Mouse (Mus musculus) MEL (cell line): ENCODE measurements around the gene Pde11a. TPM values are rescaled to one million over a fixed set of nuclear protein-coding genes. Genes with fewer than 3 reads are reported as not detected.

Source experiments
- DNase-seq: peaks from one replicate; pipeline ENCODE4 v3.0.0; 2011; ENCODE audit warnings: low read depth, low spot score
- H3K27ac ChIP-seq: 2 replicates; pipeline ENCODE4 v1.5.1; 2012; ENCODE audit warnings: low read depth, mild to moderate bottlenecking, control low read depth, low read length, moderate library complexity; ENCODE audit not compliant: control insufficient read depth
- H3K27me3 ChIP-seq, 2 experiments: fragments of 150-350 bp in 1 of 2; sonication (generic) in 1 of 2; 2 replicates each; pipeline ENCODE4 v1.6.1; 2012; ENCODE audit warnings: low read length in 2 of 2, mild to moderate bottlenecking in 2 of 2, improper control_type of control experiment in 1 of 2, moderate library complexity in 1 of 2; ENCODE audit not compliant: insufficient read depth in 2 of 2, control insufficient read depth in 1 of 2
- H3K36me3 ChIP-seq, 2 experiments: 2 replicates each; pipeline ENCODE4 v1.6.1; 2012 to 2014; ENCODE audit warnings: low read length in 2 of 2, improper control_type of control experiment in 1 of 2, inconsistent platforms in 1 of 2, mild to moderate bottlenecking in 1 of 2; ENCODE audit not compliant: insufficient read depth in 2 of 2, control insufficient read depth in 1 of 2
- H3K4me1 ChIP-seq, 2 experiments: fragments of 150-350 bp in 1 of 2; sonication (generic) in 1 of 2; 2 replicates each; pipeline ENCODE4 v1.6.1; 2012; ENCODE audit warnings: low read length in 2 of 2, improper control_type of control experiment in 1 of 2, mild to moderate bottlenecking in 1 of 2; ENCODE audit not compliant: insufficient read depth in 2 of 2, control insufficient read depth in 1 of 2
- H3K4me3 ChIP-seq, 2 experiments: fragments of 150-350 bp in 1 of 2; sonication (generic) in 1 of 2; 2 replicates each; pipeline ENCODE4 v1.5.1; 2012; ENCODE audit warnings: low read depth in 2 of 2, low read length in 2 of 2, mild to moderate bottlenecking in 2 of 2, moderate library complexity in 2 of 2, control low read depth in 1 of 2, improper control_type of control experiment in 1 of 2; ENCODE audit not compliant: control insufficient read depth in 1 of 2, insufficient read depth in 1 of 2
- H3K79me2 ChIP-seq: 2 replicates; pipeline ENCODE4 v1.6.1; 2012; ENCODE audit warnings: mild to moderate bottlenecking, low read length, moderate library complexity; ENCODE audit not compliant: control insufficient read depth, poor library complexity, insufficient read depth
- H3K9ac ChIP-seq: 2 replicates; pipeline ENCODE4 v1.6.1; 2012; ENCODE audit warnings: low read depth, mild to moderate bottlenecking, control low read depth, low read length, moderate library complexity; ENCODE audit not compliant: control insufficient read depth, poor library complexity, severe bottlenecking
- H3K9me3 ChIP-seq: fragments of 150-350 bp; sonication (generic); replicated peaks from 2 replicates; pipeline ENCODE4 v1.6.1; 2012; ENCODE audit warnings: mild to moderate bottlenecking, low read length, improper control_type of control experiment, moderate library complexity; ENCODE audit not compliant: insufficient read depth
- BHLHE40 ChIP-seq: IDR thresholded peaks from 2 replicates; pipeline ENCODE4 v1.6.1; 2012; ENCODE audit warnings: low read depth, mild to moderate bottlenecking, inconsistent platforms, low read length, improper control_type of control experiment, borderline replicate concordance
- CHD2 ChIP-seq: IDR thresholded peaks from 2 replicates; pipeline ENCODE4 v1.6.1; 2011; ENCODE audit warnings: low read length, improper control_type of control experiment
- CTCF ChIP-seq, 3 experiments: IDR thresholded peaks in 2 of 3; conservative IDR thresholded peaks in 1 of 3; 2 replicates each; pipeline ENCODE4 v1.5.1; 2011 to 2012; ENCODE audit warnings: low read length in 3 of 3, low read depth in 2 of 3, mild to moderate bottlenecking in 2 of 3, improper control_type of control experiment in 1 of 3, inconsistent platforms in 1 of 3, mixed read lengths in 1 of 3, moderate library complexity in 1 of 3; ENCODE audit not compliant: control insufficient read depth in 1 of 3, insufficient read depth in 1 of 3, poor library complexity in 1 of 3, severe bottlenecking in 1 of 3
- GATA1 ChIP-seq: IDR thresholded peaks from 2 replicates; pipeline ENCODE4 v1.6.1; 2011; ENCODE audit warnings: low read depth, low read length, improper control_type of control experiment
- JUND ChIP-seq: IDR thresholded peaks from 2 replicates; pipeline ENCODE4 v1.6.1; 2011; ENCODE audit warnings: low read depth, mild to moderate bottlenecking, improper control_type of control experiment, low read length
- MAX ChIP-seq: IDR thresholded peaks from 2 replicates; pipeline ENCODE4 v1.6.1; 2011; ENCODE audit warnings: low read length, improper control_type of control experiment
- MYC ChIP-seq: IDR thresholded peaks from 2 replicates; pipeline ENCODE4 v1.6.1; 2011; ENCODE audit warnings: low read depth, mild to moderate bottlenecking, low read length, improper control_type of control experiment, moderate library complexity
- NELFE ChIP-seq: IDR thresholded peaks from 2 replicates; pipeline ENCODE4 v1.6.1; 2011; ENCODE audit warnings: low read depth, low read length, improper control_type of control experiment
- POLR2AphosphoS2 ChIP-seq: IDR thresholded peaks from 2 replicates; pipeline ENCODE4 v1.6.1; 2011; ENCODE audit warnings: low read length, improper control_type of control experiment
- USF2 ChIP-seq, 2 experiments: IDR thresholded peaks; 2 replicates each; pipeline ENCODE4 v1.6.1; 2011 to 2012; ENCODE audit warnings: improper control_type of control experiment in 2 of 2, low read length in 2 of 2, borderline replicate concordance in 1 of 2, inconsistent platforms in 1 of 2, low read depth in 1 of 2, mild to moderate bottlenecking in 1 of 2; ENCODE audit not compliant: insufficient read depth in 1 of 2
- polyA plus RNA-seq, 2 experiments: library from polyadenylated mRNA; stranded (reverse) in 1 of 2; unstranded in 1 of 2; fragments of >175 nt in 1 of 2; fragments of >200 nt in 1 of 2; gene quantifications; 2 replicates each; pipeline versions ENCODE4 v1.2.1 to v1.2.4; 2012; ENCODE audit warnings: low replicate concordance in 2 of 2, low read depth in 1 of 2; ENCODE audit not compliant: insufficient read length in 2 of 2, insufficient read depth in 1 of 2, missing spikeins in 1 of 2
- total RNA-seq: library from RNA; depleted of rRNA; stranded (reverse); fragments of 300-350 nt; gene quantifications from 2 replicates; pipeline ENCODE4 v1.2.3, GENCODE M21; 2012

Gene Pde11a
- total and polyA plus RNA-seq, 3 experiments: not detected

GRCm38 (mm10) chr2:76287671-76288070, 50.9 kb downstream of the Pde11a start:
- H3K9ac ChIP-seq: no peak overlapping the region
- H3K4me1 ChIP-seq: no peaks in the 10 kb centered on the region
- TF ChIP-seq GATA1 (no peak), MYC (no peak), CHD2 (no peak), JUND (no peak), NELFE (no peak), USF2 (IDR thresholded peaks at IDR 0.05; ENCODE audit: borderline replicate concordance in 1 of 2, insufficient read depth in 1 of 2, low read depth in 1 of 2, low read length in 2 of 2) (no peak), BHLHE40 (no peak), MAX (no peak)
- H3K4me3 ChIP-seq: no peak overlapping the region
- DNase-seq: no peak
- H3K27ac ChIP-seq: no peak overlapping the region
- no peaks in the 10 kb centered on the region for H3K36me3 ChIP-seq
- no peaks in the 10 kb centered on the region for H3K27me3 ChIP-seq
- H3K9me3 ChIP-seq: no peaks in the 10 kb centered on the region
- H3K79me2 ChIP-seq: no peaks in the 10 kb centered on the region

- Histone ChIP-seq H3K9ac (no peak overlapping the region), H3K4me3 (no peak overlapping the region), H3K36me3 (no peaks in the 10 kb centered on the region), H3K27me3 (no peaks in the 10 kb centered on the region)
- DNase-seq: no peak
- no peak for TF ChIP-seq CTCF (IDR thresholded peaks at IDR 0.05 in 2 of 3, conservative IDR thresholded peaks at IDR 0.05 in 1 of 3; ENCODE audit: control insufficient read depth in 1 of 3, insufficient read depth in 1 of 3, low read depth in 2 of 3, low read length in 3 of 3, poor library complexity in 1 of 3, severe bottlenecking in 1 of 3)
- TF ChIP-seq, all 39 proteins: peak for 0
- H3K79me2 ChIP-seq: no peaks in the 10 kb centered on the region
- H3K9me3 ChIP-seq: no peaks in the 10 kb centered on the region
- no peaks in the 10 kb centered on the region for H3K4me1 ChIP-seq
- H3K27ac ChIP-seq: no peak overlapping the region
Observed at GRCm38 (mm10) chr2:76286288-76286740, 52.3 kb downstream of the Pde11a start.

GRCm38 (mm10) chr2:76285150-76285549, 53.4 kb downstream of the Pde11a start:
- no peak overlapping the region for H3K9ac ChIP-seq

More at GRCm38 (mm10) chr2:76285150-76285549, 53.4 kb downstream of the Pde11a start:
- Histone ChIP-seq H3K79me2 (no peaks in the 10 kb centered on the region), H3K27ac (no peak overlapping the region), H3K4me3 (no peak overlapping the region), H3K27me3 (no peaks in the 10 kb centered on the region), H3K9me3 (no peaks in the 10 kb centered on the region), H3K36me3 (no peaks in the 10 kb centered on the region), H3K4me1 (no peaks in the 10 kb centered on the region)
- TF ChIP-seq POLR2AphosphoS2 (no peak), CTCF (IDR thresholded peaks at IDR 0.05 in 2 of 3, conservative IDR thresholded peaks at IDR 0.05 in 1 of 3; ENCODE audit: control insufficient read depth in 1 of 3, insufficient read depth in 1 of 3, low read depth in 2 of 3, low read length in 3 of 3, poor library complexity in 1 of 3, severe bottlenecking in 1 of 3) (peak; percentile 22 to 42 (median 33); a peak in 5 of 6 replicates)
- DNase-seq: peak; percentile 8
